Mouse (Mus musculus) spleen, adult 2 months (tissue): Measurements from ENCODE around the gene Gprin3. TPM values are rescaled to one million over a fixed set of nuclear protein-coding genes. Genes with fewer than 3 reads are reported as not detected.

Source experiments
- DNase-seq, 2 experiments: peaks; one replicate each; pipeline versions ENCODE4 v3.0.0 to v3.0.0-alpha.2; 2012 to 2021; ENCODE audit warnings: low spot score in 2 of 2, low read depth in 1 of 2
- H3K27ac ChIP-seq: fragments of 200-500 bp; 2 replicates; pipeline ENCODE4 v1.5.1; 2012; ENCODE audit warnings: low read length, inconsistent platforms; ENCODE audit not compliant: insufficient read depth
- H3K27me3 ChIP-seq: fragments of 200-500 bp; 2 replicates; pipeline ENCODE4 v1.6.1; 2012; ENCODE audit warnings: mild to moderate bottlenecking, moderate library complexity, low read length, inconsistent platforms; ENCODE audit not compliant: control insufficient read depth, insufficient read depth
- H3K36me3 ChIP-seq: fragments of 200-500 bp; 2 replicates; pipeline ENCODE4 v1.6.1; 2012; ENCODE audit warnings: mild to moderate bottlenecking, low read length, inconsistent platforms; ENCODE audit not compliant: control insufficient read depth, insufficient read depth
- H3K4me1 ChIP-seq: fragments of 200-500 bp; 2 replicates; pipeline ENCODE4 v1.6.1; 2011; ENCODE audit warnings: inconsistent platforms; ENCODE audit not compliant: control insufficient read depth, insufficient read depth, insufficient read length
- H3K4me3 ChIP-seq: fragments of 200-500 bp; 2 replicates; pipeline ENCODE4 v1.5.1; 2011; ENCODE audit warnings: mild to moderate bottlenecking, inconsistent platforms; ENCODE audit not compliant: insufficient read depth, insufficient read length; ENCODE audit errors: extremely low read depth
- CTCF ChIP-seq: fragments of 200-500 bp; IDR thresholded peaks from 2 replicates; pipeline ENCODE4 v1.5.1; 2011; ENCODE audit warnings: mild to moderate bottlenecking, inconsistent platforms; ENCODE audit not compliant: insufficient read depth, insufficient read length, insufficient replicate concordance; ENCODE audit errors: extremely low read depth
- POLR2A ChIP-seq: fragments of 200-500 bp; IDR thresholded peaks from 2 replicates; pipeline ENCODE4 v1.6.1; 2011; ENCODE audit warnings: low read depth, low read length, inconsistent platforms
- WGBS: fragments of 180-500 bp; shearing (Covaris S2); methylation state at CpG from one replicate; pipeline ENCODE4 v1.1.7; 2018; 5-methylcytosine and 5-hydroxymethylcytosine counted together
- polyA plus RNA-seq: library from polyadenylated mRNA; depleted of rRNA; stranded (reverse); fragments of >200 nt; gene quantifications from 2 replicates; pipeline ENCODE4 v1.2.3, GENCODE M21; 2012; rRNA removed

Gprin3 gene
- polyA plus RNA-seq, 1 experiment: 0.50 TPM

DNA sequence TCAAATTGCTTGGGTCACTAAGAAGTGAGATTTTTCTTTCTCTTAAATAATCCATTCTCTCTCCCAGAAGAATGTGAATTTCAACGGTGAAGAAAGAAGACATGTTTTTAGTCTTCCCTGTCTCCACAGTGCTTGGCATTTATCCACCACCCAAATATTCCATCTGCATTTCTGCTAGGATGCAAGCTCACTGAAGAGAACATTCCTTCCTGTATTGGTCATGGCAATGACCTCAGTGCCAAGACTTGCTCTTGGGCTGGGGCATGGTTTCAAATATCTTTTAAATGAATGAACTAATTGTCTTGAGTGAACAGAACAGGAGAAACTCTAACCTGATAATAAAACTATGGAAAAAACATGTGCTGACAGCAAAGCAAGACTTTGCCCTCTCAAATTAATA lies 123.1 kb downstream of the Gprin3 start:
- DNase-seq: no peak
- no peaks in the 10 kb centered on the region for H3K27me3 ChIP-seq
- H3K4me1 ChIP-seq: no peaks in the 10 kb centered on the region
- H3K27ac ChIP-seq: no peak overlapping the region
- 86% methylated on average over 1 of the region's 1 CpGs for WGBS
- TF ChIP-seq POLR2A (no peak), CTCF (no peak)
- no peak overlapping the region for H3K4me3 ChIP-seq
- H3K36me3 ChIP-seq: no peaks in the 10 kb centered on the region

Other genes with a start within 250 kb of the Gprin3 start
- 3.6 and 5.1 TPM in 2 replicates for gene Tigd2, start 217.4 kb downstream of the Gprin3 start, polyA plus RNA-seq